Mouse (Mus musculus) cerebral cortex, adult 2 months (tissue): Measurements from ENCODE around the gene Acsbg1.

Source experiments
- WGBS: fragments of 180-500 bp; shearing (Covaris S2); methylation state at CpG from one replicate; pipeline ENCODE4 v1.1.7; 2018; 5-methylcytosine and 5-hydroxymethylcytosine counted together

The Acsbg1 gene

DNA sequence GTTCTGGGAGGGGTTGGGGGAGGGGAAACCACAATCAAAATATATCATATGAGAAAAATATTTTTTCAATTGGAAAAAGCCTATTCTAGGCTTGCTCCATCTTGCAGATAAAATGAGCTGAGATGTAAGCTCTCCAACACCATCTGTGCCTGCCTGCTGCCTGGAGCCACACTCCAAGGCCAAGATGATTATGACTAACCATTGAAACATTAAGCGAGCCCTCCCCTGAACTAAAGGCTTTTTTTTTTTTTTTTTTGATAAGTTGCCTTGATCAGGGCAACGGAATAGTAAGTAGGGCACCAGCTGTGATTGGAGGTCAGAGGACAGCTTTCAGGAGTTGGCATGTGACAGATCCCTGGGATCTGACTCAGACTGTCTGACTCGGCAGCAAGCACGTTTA, 6.8 kb upstream of the Acsbg1 start:
- 41% methylated on average over 4 of the region's 4 CpGs for WGBS

DNA sequence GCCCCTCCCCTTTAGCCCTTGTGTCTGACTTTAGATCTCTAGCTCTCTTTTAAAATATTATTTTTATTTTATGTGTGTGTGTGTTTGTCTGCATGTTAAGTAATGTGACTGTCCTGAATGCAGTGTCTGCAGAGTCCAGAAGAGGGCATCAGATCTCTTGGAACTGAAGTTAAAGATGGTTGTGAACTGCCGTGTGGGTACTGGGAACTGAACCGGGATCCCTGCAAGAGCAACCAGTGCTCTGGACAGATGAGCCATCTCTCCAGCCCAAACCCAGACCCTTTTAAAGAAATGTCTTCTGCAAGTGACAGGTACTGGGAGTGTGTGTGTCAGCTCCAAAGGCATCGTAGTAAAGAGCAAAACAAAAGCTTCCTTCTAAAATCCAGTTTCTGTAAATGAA, 4.4 kb upstream of the Acsbg1 start:
- WGBS: 93% methylated on average over 3 of the region's 3 CpGs

DNA sequence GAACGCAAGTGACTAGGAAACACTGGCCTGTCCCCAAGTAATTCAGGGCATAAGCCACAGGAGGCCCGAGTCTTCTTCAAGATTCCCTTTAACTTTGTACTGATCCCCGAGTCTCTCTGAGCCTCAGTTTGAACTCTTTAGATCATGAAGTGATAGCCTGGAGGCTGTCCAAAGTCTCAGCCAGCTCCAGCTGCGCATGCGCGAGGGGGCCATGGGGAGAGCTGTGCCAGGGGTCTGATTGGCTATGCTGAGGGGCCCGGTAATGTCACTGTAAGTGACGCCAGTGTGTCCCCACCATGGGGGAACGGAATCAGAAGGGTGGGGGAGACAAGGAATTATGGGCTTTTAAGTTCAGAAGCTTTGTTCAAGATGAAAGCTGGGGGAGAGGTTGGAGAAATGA, 2.7 kb upstream of the Acsbg1 start:
- 70% methylated on average over 9 of the region's 9 CpGs for WGBS

DNA sequence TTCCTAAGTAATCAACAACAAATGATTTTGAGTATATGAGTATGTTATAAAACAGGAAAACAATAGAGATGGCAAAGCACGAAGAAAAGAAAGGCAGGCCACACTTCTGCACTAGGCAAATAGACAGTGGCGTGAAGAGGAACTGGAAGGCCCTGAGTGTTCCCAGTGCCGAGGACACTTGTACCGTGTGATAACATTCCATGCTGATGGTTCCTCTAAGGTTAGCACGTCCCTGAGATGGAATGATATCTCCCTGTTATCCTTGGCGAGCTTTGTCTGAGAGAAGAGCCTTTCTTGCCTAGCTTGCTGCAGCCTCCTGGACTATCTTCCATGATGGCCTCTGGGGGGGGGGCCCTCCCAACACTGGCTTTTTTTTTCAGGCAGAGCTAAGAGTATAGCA, 2.9 kb downstream of the Acsbg1 start:
- 82% methylated on average over 6 of the region's 6 CpGs for WGBS

DNA sequence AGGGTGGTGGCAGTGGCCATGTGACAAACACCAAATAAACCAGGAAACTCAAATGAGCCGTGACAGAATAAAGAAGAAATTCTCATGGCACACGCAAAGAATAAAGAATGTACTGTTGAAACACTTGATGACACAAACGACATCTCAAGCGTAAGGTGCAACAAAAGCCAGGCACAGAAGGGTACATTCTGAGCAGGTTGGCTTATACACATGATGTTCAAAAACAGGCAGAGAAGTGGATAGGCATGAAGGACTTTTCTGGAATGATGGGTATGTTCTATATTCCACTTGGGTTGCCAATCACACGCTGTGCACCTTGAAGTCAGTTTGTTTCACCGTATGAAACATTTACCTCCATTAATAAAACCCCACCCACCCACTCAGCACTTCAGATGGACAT, 5.3 kb downstream of the Acsbg1 start:
- WGBS: 80% methylated on average over 6 of the region's 6 CpGs

DNA sequence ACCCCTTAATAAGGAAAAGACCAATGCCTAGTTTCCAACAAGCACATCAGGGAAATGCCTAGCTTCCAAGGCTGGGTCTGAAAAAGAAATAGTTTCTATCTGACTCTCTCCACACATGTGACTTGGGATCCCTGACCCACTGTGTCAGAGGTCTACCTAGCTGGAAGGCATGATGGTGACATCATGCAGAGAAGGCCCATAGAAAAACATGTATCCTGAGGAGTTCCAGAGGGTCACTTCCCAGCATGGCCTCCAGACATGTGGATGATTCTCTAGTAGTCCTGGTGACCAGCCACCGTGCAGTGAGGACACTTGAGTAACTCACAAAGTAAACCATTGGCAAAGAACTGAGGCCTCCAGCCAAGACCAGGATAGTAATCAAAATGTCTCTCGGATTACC, 5.8 kb downstream of the Acsbg1 start:
- 80% methylated on average over 2 of the region's 2 CpGs for WGBS

DNA sequence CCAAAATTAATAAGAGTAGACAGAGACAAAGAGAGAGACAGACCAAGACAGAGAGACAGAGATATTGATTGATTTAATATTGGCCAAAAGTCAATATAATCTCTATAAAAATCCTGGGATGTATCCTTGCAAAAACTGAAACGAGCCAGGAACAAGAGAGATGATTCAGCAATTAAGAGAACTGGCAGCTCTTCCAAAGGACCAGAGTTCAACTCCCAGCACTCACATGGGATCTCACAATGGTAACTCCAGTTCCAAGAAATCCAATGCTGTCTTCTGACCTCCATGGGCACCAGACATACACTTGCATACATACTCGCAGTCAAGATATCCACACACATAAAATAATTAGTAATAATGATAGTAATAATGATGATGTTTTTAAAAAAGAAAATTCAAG, 8.9 kb downstream of the Acsbg1 start:
- WGBS: 56% methylated on average over 2 of the region's 2 CpGs

DNA sequence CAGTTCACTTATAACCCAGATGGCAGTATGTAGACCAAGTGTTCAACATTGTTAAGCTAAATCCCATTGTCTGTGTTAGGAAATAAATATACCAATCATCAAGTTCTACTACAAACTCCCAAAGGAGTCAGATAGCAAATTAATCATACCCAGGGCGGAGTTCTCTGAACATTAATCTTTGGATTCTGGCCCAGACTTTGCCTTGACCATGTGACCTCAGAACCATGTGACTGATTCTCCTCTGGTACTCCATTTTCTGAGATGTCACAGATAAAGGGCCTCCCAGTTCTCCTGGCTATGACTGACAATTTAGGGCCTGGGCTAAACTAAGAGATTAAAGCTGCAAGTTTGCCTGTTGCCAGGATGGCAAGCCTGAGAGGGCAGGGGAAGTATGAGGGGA, 12.3 kb downstream of the Acsbg1 start:
- 90% methylated on average over 1 of the region's 1 CpGs for WGBS

DNA sequence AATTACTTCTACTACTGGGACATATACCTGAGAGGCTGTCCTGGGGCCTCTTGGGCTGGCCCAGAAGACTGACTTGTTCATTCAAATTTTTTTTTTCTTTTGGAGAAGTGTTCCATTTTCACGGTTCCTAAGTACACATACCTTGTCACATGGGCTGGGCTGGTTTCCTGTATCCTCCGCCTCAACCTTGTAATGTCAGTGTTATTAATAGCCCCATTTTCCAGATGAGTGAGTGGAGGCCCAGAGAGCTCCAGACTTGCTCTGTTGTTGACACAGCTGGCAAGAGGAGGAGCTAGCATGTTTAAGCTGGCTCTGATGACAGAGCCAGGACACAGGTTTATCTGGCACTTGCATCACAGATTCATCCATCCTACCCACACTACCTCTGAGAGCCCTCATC, 14.2 kb downstream of the Acsbg1 start:
- whole genome bisulfite sequencing: 62% methylated on average over 2 of the region's 2 CpGs

DNA sequence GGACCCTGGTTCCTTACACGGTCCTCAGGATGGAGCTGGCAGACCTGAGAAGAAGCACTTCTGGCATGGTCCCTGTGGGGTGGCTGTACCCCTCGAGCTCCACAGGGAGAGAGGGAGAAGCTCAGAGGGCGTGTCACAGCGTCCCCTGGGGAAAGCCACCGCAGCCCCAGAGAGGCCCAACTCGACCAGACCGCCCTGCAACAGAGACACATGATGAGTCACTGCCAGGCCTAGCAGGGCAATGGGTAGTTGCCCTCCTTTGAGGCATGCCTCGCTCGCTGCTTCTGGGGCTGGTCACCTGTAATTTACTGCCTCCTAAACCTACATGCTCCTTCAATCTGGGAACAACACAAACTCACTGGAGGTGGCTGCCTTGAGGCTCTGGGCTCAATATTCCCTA, 15.4 kb downstream of the Acsbg1 start:
- 86% methylated on average over 9 of the region's 9 CpGs for WGBS

DNA sequence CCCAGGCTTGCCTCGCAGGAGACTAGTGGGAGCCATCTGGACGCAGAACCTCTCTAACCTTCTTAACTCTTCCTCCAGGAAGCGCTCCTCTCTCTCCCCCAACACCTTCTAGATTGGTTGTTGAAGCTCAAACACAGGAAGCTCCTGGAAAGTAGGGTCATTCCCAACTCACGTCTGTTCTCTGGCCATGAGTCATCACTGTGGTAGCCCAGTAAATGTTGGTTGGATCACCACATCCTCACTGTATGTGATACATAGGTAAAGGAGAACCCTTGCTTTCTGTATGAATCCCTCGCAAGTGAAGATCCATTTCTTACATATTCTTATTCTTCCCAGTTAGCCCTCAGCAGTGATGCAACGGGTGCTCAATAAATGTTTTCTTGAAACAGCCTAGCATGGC, 16.1 kb downstream of the Acsbg1 start:
- WGBS: 83% methylated on average over 6 of the region's 6 CpGs

DNA sequence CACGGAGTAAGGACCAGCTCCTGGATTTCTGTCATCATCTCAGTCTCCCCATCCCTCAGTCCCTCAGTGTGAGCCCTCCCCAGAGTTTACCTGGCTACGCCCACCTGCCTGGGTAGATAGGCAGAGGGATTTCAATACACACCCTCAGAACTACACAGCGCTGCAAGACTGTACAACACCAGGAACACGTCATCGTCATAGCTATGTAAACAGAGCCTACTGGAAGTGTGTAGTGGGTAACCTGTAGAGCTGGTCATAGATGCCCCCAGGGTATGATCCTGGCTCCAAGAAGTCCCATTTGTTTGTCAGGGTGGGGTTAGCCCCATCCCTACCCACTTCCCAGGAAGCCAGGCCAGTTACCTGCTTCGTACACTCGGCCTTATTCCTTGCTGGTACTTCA, 18.5 kb downstream of the Acsbg1 start:
- 91% methylated on average over 7 of the region's 7 CpGs for WGBS

DNA sequence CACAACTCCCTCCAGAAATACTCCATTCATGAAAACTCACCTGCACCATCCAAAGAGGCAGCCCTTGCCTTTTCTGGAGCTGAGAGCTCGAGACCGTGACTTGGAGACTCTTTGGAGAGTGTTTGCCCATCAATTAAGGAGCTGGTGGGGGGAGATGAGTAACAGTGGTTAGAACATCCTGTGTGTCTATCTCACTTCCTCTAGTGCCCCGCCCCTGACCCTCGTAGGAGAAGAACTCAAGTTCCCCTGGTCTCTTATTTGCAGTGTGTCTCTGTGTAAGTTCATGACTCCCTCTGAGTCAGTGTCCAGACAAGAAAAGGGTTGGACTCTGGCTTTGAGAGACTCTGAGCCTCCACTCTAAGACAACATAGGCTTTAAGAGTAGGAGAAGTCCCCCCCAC, 19.1 kb downstream of the Acsbg1 start:
- 81% methylated on average over 4 of the region's 4 CpGs for WGBS

DNA sequence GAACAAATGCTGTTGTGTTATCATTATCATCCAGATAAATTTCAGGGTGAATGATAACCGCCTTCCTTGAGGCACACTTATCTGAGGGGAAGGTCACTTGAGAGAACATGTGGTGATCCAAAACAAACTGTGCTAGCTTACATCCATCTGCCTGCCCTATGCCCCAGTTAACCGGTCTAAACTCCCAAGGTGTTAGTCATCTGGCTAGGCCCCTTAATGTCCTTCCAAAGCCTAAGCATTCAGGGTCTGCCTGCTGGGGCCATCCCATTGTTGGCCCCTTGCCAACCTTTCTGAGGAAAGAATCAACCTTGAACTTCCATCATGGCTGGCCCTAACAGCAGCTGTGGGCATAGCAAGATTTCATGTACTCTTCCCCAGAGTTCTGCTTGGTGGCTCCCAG, 19.5 kb downstream of the Acsbg1 start:
- WGBS: 82% methylated on average over 2 of the region's 2 CpGs

DNA sequence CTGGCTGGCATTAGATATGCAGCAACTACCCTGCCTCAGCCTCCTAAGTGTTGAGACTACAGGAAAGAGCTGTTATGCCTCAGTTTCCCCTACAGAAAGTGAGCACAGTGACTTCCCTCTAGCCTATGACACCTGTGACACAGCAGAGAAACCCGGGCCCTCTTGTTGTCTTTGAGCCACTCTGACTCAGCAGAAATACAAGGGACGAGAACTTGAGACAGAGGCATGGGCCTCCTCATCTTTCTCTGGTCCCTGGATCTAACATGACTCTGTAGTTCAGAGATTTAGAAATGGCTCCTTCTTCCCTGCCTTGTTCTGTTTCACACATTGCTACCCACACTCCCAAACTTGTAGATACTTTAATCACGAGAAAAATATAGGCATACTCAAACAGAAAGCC, 20.1 kb downstream of the Acsbg1 start:
- 76% methylated on average over 3 of the region's 3 CpGs for WGBS

DNA sequence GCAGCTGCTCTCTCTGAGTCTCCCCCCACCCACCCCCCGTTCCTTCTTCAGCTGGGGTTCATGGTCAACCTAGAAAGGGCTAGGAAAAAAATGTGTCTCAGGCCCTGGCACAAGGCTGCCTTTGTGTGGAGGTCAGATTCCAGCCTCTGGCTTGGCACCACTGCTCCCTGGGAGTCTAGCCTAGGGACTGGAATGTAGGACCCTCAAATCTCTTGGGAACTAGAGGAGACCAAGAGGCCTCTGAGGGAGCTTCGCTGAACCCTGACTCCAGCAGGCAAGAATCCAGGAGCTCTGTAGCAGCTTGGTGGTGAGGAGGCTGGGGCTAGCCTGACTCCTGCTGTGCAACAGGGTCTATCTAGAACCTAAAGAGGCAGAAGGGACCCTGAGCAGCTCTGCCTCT, 22.5 kb downstream of the Acsbg1 start:
- 80% methylated on average over 2 of the region's 2 CpGs for WGBS

DNA sequence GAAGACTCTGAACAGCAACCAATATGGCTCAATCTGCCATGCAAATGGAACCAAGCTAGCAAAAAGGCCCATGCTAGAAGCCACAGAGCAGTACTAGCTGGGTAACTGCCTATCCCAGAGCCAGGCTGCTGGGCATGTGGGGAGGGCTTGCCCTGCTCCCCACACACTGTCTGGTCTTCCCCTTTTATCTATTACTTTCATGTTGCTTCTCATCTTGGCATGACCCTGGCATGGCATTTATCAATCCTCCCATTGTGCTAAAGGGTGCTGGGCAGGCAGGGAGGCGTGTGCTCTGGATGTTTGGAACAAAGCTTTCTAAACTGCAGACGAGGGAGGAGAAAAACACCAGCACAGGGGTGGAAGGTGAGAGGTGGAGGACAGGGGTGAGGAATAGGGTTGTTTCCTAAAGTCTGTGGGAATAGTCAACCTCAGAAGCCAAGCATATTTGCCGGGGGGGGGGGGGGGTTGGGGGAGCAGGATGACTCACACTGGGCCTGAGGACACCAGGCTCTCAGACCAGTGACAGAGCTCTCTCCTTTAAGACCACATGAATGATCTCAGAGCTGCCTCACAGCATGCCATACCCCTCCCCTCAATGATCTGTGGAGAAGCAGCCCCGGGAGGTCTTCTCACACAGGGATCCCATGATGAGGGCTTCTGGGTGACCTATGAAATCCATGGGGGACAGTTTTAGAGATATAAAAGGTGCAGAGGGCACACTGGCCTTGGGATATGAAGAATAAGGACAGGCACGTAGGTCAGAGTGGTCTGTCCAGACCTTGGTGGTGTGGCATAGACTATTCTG, 24.0 kb downstream of the Acsbg1 start:
- WGBS: 61% methylated on average over 5 of the region's 5 CpGs

DNA sequence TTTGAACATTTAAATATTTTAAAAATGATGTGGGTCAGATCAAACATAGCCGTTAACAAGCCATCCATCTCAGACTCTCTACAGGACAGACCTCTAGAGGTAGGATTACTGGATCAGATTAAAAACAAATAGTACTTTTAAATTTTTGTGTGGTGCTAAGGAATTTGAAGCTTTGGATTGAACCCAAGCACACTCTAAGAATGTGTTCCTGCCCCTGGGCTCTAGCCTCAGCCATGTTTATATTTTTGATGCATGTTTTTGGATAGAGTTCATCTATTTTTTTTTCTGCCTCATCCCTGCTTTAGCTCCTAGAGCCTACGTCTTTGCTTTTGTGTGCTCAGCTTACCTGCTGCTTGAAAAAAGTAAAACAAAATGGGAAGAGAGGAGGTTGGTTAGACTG, 28.3 kb downstream of the Acsbg1 start:
- WGBS: 92% methylated on average over 2 of the region's 2 CpGs

DNA sequence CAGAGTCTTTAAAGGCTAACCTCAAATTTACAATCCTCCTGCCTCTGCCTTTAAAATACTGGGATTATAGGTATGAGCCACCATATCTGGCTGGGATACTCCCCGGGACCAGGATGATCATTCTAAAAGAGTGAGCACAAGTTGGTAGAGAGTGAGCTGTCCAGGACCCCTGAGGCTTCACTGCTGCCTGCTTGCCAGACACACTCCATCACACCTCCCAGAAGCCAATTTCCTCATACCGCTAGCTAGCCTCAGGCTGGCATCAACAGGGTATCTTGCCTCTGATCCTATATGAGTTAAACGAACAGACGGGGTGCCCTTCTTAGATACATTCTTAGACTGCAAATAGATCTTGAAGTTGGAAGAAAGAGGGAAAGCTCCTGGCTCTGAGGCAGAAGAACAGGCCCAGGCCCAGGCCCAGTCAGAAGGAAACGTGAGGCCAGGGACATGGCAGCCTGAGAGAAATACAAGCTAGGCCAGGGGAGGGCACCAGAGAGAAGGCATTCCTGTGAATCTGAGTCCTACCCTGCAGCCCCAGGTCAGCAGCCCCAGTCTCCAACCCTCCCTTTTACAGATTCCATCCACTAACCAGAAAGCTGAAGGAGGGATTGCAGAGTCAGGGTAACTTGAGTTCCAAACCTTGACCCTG, 31.9 kb downstream of the Acsbg1 start:
- 58% methylated on average over 5 of the region's 5 CpGs for WGBS

DNA sequence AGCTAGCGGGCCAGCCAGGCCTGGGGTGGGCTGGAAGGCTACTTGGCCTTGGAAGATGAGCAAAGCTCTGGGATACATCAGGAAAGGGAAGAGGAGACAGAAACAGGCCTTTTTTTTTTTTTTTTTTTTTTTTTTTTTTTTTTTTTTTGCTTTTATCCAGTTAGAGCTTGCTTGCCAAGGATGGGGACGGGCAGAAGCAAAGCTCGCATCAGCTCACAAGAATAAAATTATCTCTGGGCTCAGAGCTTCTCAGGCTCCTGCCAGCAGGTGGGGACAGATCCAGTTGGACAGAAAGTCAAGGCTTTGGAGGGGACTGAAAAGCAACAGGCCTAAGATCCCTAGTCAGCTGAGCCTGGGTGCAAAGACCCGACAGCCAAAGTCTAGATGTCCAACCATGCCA, 32.9 kb downstream of the Acsbg1 start:
- WGBS: 58% methylated on average over 4 of the region's 4 CpGs

DNA sequence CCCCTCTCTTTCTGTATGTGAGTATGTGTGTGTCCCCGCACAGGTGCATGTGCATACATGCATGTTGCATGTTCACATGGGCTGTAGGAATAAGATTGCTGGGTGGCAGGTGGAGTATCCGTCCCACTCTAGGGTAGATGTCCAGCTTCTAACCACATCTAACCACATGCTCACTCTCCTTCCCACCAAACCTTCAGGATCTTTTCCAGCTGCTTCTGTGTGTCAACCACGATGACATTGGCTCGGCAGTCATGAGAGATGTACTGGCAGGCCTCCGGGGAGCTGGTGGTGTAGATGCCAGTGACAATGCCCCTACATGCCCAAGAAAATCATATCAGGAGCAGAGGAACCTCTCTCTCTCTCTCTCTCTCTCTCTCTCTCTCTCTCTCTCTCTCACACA, 34.4 kb downstream of the Acsbg1 start:
- WGBS: 90% methylated on average over 5 of the region's 5 CpGs

DNA sequence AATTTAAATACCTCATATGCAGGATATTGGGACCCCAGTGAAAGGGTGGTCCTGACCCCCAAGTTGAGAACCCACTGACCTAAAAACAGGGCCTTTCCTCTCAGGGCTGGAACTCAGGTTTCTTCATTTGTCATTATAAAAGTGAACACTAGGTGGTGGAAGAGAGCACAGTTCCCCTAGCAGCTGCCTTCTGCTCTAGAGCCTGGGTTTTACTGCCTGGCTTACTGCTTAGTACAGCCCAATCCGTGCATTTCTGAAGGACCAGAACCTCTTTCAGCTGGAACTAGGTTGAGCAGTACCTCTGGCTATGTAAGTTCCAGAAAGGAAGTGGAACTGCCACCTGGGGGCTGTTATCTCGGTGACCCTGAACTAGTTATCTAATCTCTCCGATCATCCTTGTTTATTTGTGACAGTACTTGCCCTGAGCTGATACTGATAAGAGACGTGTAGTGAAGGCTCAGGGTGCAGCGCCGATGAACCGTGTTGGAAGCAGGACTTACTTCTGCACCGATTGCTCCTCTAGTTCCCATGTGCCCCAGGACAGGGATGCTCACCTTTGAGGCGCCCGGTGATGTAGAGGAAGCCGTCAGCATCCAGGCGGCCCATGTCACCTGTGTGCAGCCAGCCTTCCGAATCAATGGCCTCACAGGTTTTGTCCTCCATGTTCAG, 47.4 kb downstream of the Acsbg1 start:
- WGBS: 76% methylated on average over 13 of the region's 13 CpGs

DNA sequence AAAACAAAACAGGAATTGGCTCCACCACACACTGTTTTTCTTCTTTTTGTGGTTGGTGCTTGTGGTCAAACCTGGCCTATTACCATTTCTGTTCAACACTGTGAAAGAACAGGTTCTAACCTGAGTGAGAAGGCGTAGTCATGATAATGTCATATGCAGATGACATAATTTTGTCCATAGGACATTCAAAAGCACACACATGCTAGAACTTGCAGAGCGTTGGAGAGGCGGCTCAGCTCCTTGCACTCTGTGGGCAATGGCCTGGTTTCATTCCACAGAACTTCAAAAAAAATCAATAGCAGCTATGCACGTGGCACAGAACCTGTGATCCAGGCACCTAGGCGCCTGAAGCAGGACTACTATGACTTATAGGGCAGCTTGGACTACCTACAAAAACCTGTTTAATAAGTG, 48.9 kb downstream of the Acsbg1 start:
- WGBS: 80% methylated on average over 5 of the region's 5 CpGs
